Mouse (Mus musculus): ENCODE results near the gene Slc23a2. TPM values are rescaled to one million over a fixed set of nuclear protein-coding genes. Genes with fewer than 3 reads are reported as not detected.

Gene Slc23a2
- polyA plus RNA-seq, 1 experiment from 2014 or later, result 19.3 TPM

DNA sequence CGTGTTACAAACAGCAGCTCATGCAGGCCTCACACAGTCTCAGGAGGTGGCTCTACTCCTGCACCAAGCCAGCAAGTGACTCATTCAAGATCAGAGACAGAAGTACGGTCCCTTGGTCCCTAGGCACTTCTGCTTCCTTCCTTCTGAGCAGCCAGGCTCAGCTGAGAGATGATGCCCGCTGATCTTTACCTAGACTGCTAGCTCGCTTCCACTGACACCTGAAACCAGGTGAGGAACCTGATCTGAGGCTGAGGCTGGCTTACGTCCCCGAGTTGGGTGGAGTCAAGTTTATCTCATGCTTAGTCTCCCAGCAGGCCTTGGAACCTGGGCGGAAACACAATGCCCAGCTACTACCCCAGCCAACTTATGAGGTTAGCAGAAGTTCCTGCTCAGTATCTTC, 105.0 kb downstream of the Slc23a2 start:
- Histone ChIP-seq H3K4me3 (ENCODE audit: low read depth, low read length) (no peak overlapping the region), H3K4me1 (ENCODE audit: control insufficient read depth, insufficient read depth, low read length) (no peaks in the 10 kb centered on the region), H3K36me3 (ENCODE audit: control insufficient read depth, insufficient read depth, low read length) (no peaks in the 10 kb centered on the region), H3K4me2 (ENCODE audit: low read length) (no peak overlapping the region), H3K9ac (ENCODE audit: low read length) (no peak overlapping the region), H3K27me3 (replicated peaks; ENCODE audit: control insufficient read depth, insufficient read depth, low read length) (no peaks in the 10 kb centered on the region), H3K27ac (ENCODE audit: low read depth, low read length) (no peak overlapping the region), H3K9me3 (replicated peaks; ENCODE audit: control insufficient read depth, low read length) (no peaks in the 10 kb centered on the region)
- WGBS, result 71% methylated on average over 7 of the region's 7 CpGs
- ATAC-seq, result no peak
- no peak for DNase-seq (ENCODE audit: low spot score)

GRCm38 (mm10) chr2:132036326-132036725, 108.6 kb downstream of the Slc23a2 start:
- Histone ChIP-seq H3K9me3 (replicated peaks; ENCODE audit: control insufficient read depth, low read length) (no peaks in the 10 kb centered on the region), H3K4me1 (ENCODE audit: control insufficient read depth, insufficient read depth, low read length) (no peaks in the 10 kb centered on the region; the same call in 1 of the 2 replicates), H3K9ac (ENCODE audit: low read length) (no peak overlapping the region), H3K36me3 (ENCODE audit: control insufficient read depth, insufficient read depth, low read length) (no peaks in the 10 kb centered on the region), H3K27me3 (replicated peaks; ENCODE audit: control insufficient read depth, insufficient read depth, low read length) (no peaks in the 10 kb centered on the region), H3K4me3 (ENCODE audit: low read depth, low read length) (no peak overlapping the region), H3K4me2 (ENCODE audit: low read length) (no peak overlapping the region), H3K27ac (ENCODE audit: low read depth, low read length) (no peak overlapping the region)
- 85% methylated on average over 5 of the region's 5 CpGs for WGBS
- DNase-seq (ENCODE audit: low spot score) (no peak), ATAC-seq (no peak)

DNA sequence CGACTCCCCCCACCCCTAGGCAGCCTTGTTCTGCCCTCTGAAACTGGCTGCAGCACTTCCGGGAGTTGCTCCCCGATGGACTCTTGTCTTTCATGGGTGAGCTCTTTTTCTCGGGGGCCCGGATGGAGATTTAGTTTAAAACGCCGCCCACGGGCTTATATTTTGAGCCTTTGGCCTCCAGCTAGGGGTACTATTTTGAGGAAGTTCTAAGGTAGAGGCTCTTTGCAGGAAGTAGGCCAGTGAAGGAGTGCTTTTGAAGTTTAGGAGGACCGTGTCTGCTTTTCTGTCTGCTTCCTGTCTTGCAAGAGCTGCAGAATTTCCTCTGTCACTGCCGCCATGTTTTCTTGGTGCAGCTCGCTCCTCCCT, 109.5 kb downstream of the Slc23a2 start:
- no peak overlapping the region for H3K9ac ChIP-seq (ENCODE audit: low read length)
- H3K9me3 ChIP-seq (replicated peaks; ENCODE audit: control insufficient read depth, low read length), result no peaks in the 10 kb centered on the region
- peaks cover 8% of the 10 kb centered on the region; the same call in 1 of the 2 replicates for H3K4me1 ChIP-seq (ENCODE audit: control insufficient read depth, insufficient read depth, low read length)
- H3K4me2 ChIP-seq (ENCODE audit: low read length), result no peak overlapping the region
- no peak for DNase-seq (ENCODE audit: low spot score)
- H3K4me3 ChIP-seq (ENCODE audit: low read depth, low read length), result no peak overlapping the region
- H3K27ac ChIP-seq (ENCODE audit: low read depth, low read length), result no peak overlapping the region
- no peaks in the 10 kb centered on the region for H3K36me3 ChIP-seq (ENCODE audit: control insufficient read depth, insufficient read depth, low read length)
- WGBS, result 41% methylated on average over 11 of the region's 11 CpGs
- no peaks in the 10 kb centered on the region for H3K27me3 ChIP-seq (replicated peaks; ENCODE audit: control insufficient read depth, insufficient read depth, low read length)
- ATAC-seq, result no peak

DNA sequence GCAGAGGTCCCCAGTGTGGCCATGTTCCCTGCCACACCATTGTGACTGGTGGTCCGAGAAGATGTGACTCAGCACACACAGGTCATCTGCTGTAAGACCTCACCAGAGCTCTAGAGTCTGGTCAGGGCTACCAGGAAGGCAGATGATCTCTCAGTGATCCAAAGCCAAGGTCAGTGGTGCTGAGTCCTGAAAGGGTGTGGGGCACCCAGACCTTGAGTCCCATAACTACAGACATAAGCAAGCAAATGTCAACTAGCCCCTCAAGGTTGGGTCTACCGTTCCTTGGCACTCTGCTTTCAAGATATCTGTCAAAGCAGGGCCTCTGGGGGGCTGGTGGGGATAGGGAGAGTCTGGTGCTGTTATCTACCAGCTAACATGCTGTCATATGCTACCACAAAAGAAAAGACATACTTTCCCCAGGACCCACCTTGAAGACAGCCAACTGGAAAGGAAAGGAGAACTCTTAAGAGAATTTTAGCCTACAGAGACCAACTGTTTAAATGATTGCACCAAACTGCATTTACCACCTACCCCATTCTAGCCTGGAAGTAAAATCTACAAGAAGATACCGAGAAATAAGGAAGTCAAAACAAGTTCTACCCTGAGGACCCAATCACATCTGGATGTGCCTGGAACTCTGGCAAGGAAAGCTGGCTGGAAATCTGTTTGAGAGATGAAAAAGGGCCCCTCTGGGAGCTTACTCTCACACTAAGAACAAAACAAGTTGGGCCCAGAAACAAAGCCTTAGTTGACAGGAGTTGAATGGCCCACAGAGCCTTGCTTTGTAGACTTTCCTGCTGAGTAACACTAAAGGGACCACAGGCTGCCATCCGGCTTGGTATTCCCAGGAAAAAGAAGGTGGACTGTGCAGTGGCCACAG, 110.1 kb downstream of the Slc23a2 start:
- H3K36me3 ChIP-seq (ENCODE audit: control insufficient read depth, insufficient read depth, low read length), result no peaks in the 10 kb centered on the region
- no peak overlapping the region for H3K4me3 ChIP-seq (ENCODE audit: low read depth, low read length)
- WGBS, result 52% methylated on average over 4 of the region's 4 CpGs
- H3K9me3 ChIP-seq (replicated peaks; ENCODE audit: control insufficient read depth, low read length), result no peaks in the 10 kb centered on the region
- H3K4me1 ChIP-seq (ENCODE audit: control insufficient read depth, insufficient read depth, low read length), result peaks cover 8% of the 10 kb centered on the region; the same call in 1 of the 2 replicates
- ATAC-seq, result no peak
- no peak overlapping the region for H3K27ac ChIP-seq (ENCODE audit: low read depth, low read length)
- H3K4me2 ChIP-seq (ENCODE audit: low read length), result no peak overlapping the region
- DNase-seq (ENCODE audit: low spot score), result no peak
- no peak overlapping the region for H3K9ac ChIP-seq (ENCODE audit: low read length)
- H3K27me3 ChIP-seq (replicated peaks; ENCODE audit: control insufficient read depth, insufficient read depth, low read length), result no peaks in the 10 kb centered on the region

GRCm38 (mm10) chr2:132031364-132032095, 113.4 kb downstream of the Slc23a2 start:
- Histone ChIP-seq H3K9ac (ENCODE audit: low read length) (peak overlapping the region; percentile 77; the same call in 1 of the 2 replicates), H3K4me3 (ENCODE audit: low read depth, low read length) (no peak overlapping the region; the same call in 1 of the 2 replicates), H3K36me3 (ENCODE audit: control insufficient read depth, insufficient read depth, low read length) (no peaks in the 10 kb centered on the region), H3K4me1 (ENCODE audit: control insufficient read depth, insufficient read depth, low read length) (peaks cover 16% of the 10 kb centered on the region; the same call in 1 of the 2 replicates), H3K4me2 (ENCODE audit: low read length) (peak overlapping the region; percentile 63), H3K27ac (ENCODE audit: low read depth, low read length) (no peak overlapping the region; the same call in 1 of the 2 replicates), H3K9me3 (replicated peaks; ENCODE audit: control insufficient read depth, low read length) (no peaks in the 10 kb centered on the region), H3K27me3 (replicated peaks; ENCODE audit: control insufficient read depth, insufficient read depth, low read length) (no peaks in the 10 kb centered on the region)
- WGBS, result 62% methylated on average over 11 of the region's 11 CpGs
- DNase-seq (ENCODE audit: low spot score) (peak; percentile 11), ATAC-seq (no peak)

DNA sequence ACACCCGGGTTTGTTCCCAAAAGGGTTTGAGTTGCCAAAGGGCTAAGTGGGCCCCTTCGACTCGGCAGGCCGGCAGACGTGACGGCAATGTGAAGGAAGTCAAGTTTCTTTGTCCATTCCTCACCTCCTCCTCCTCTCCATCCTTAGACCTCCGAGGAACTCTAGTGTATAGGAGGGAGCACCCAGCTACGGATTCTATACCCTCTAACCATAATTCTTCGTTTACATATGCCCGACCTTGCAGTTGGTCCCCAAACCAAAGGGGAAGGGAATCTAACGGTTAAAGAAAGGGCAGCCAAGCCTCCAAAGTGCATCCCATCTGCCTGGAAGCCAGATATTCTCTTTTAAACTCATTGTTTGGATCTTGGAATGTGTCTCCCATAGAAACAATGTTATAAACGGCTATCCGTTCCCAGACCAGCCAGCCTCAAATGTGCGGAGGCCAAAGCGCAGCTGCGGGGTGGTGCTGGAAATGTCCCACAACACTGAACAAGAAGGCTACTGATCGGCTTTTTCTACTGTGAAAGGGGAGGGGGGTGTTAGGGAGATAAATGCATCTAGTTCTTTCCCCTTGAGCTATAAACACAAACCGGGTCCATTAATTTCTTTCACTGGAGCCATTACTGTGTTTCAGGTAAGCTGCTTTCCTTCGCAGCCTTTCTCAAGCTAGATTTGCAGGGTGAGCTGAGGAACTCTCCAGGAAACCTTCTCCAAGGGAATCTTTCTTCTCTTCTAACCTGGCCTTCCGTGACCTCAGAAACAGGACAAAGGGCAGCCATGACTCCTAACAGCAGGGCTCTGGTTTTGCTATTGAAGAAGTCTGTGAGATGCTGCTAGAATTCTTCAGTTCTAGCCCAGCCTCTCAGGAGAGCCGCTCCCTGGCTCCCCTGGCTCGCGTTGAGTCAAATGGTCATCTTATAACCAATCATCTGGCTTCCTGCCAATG, 114.2 kb downstream of the Slc23a2 start:
- 8% methylated on average over 23 of the region's 23 CpGs for WGBS
- Histone ChIP-seq H3K27ac (ENCODE audit: low read depth, low read length) (peak overlapping the region; percentile 85), H3K9ac (ENCODE audit: low read length) (peak overlapping the region; percentile 77), H3K27me3 (replicated peaks; ENCODE audit: control insufficient read depth, insufficient read depth, low read length) (no peaks in the 10 kb centered on the region), H3K9me3 (replicated peaks; ENCODE audit: control insufficient read depth, low read length) (no peaks in the 10 kb centered on the region), H3K4me3 (ENCODE audit: low read depth, low read length) (peak overlapping the region; percentile 63), H3K36me3 (ENCODE audit: control insufficient read depth, insufficient read depth, low read length) (no peaks in the 10 kb centered on the region), H3K4me1 (ENCODE audit: control insufficient read depth, insufficient read depth, low read length) (peaks cover 16% of the 10 kb centered on the region; the same call in 1 of the 2 replicates), H3K4me2 (ENCODE audit: low read length) (peak overlapping the region; percentile 63)
- DNase-seq (ENCODE audit: low spot score) (peak; percentile 39), ATAC-seq (no peak; the same call in 1 of the 2 replicates)

- H3K27ac ChIP-seq (ENCODE audit: low read depth, low read length), result peak within 1 kb of the TSS; percentile 85
- ATAC-seq, result peak; percentile 87
These were observed 115.1 kb downstream of the Slc23a2 start, which contains the start of gene Rassf2 for GRCm38 (mm10) chr2:132029646-132030417. TSS of gene Rassf2 (minus strand) at chr2:132030258.

More at GRCm38 (mm10) chr2:132029646-132030417, 115.1 kb downstream of the Slc23a2 start, which contains the start of gene Rassf2:
- no peaks in the 10 kb centered on the region for H3K9me3 ChIP-seq (replicated peaks; ENCODE audit: control insufficient read depth, low read length)
- peak within 1 kb of the TSS; percentile 77 for H3K9ac ChIP-seq (ENCODE audit: low read length)
- H3K4me2 ChIP-seq (ENCODE audit: low read length), result peak within 1 kb of the TSS; percentile 63
- DNase-seq (ENCODE audit: low spot score), result peak; percentile 96
- no peaks in the 10 kb centered on the region for H3K27me3 ChIP-seq (replicated peaks; ENCODE audit: control insufficient read depth, insufficient read depth, low read length)
- peak within 1 kb of the TSS; percentile 63 for H3K4me3 ChIP-seq (ENCODE audit: low read depth, low read length)
- no peaks in the 10 kb centered on the region for H3K36me3 ChIP-seq (ENCODE audit: control insufficient read depth, insufficient read depth, low read length)
- WGBS, result 1% methylated on average over 38 of the region's 48 CpGs
- H3K4me1 ChIP-seq (ENCODE audit: control insufficient read depth, insufficient read depth, low read length), result peaks cover 16% of the 10 kb centered on the region; the same call in 1 of the 2 replicates
